Mouse (Mus musculus): ENCODE data around the gene Eva1c.

Eva1c gene

GRCm38 (mm10) chr16:90826457-90826856 is at the start of gene Eva1c:
Gene Eva1c (plus strand): TSS chr16:90826719.
- no peak for DNase-seq (ENCODE audit: low read depth, low spot score)

GRCm38 (mm10) chr16:90779783-90780182 is 46.7 kb upstream of the Eva1c start:
- DNase-seq (ENCODE audit: low read depth, low spot score), result peak; percentile 10

- no peak for DNase-seq (ENCODE audit: low read depth, low spot score)
These were observed 43.2 kb upstream of the Eva1c start for GRCm38 (mm10) chr16:90783302-90783701.

GRCm38 (mm10) chr16:90785257-90785656 is 41.3 kb upstream of the Eva1c start:
- DNase-seq (ENCODE audit: low read depth, low spot score), result peak; percentile 45

- no peak for DNase-seq (ENCODE audit: low read depth, low spot score)
These were observed 37.9 kb upstream of the Eva1c start for GRCm38 (mm10) chr16:90788580-90788979.

- no peak for DNase-seq (ENCODE audit: low read depth, low spot score)
These were observed 35.6 kb upstream of the Eva1c start for GRCm38 (mm10) chr16:90790946-90791345.

GRCm38 (mm10) chr16:90792066-90792465 is 34.5 kb upstream of the Eva1c start:
- peak; percentile 77 for DNase-seq (ENCODE audit: low read depth, low spot score)

GRCm38 (mm10) chr16:90792500-90792899 is 34.0 kb upstream of the Eva1c start:
- DNase-seq (ENCODE audit: low read depth, low spot score), result no peak

- no peak for DNase-seq (ENCODE audit: low read depth, low spot score)
These were observed 31.8 kb upstream of the Eva1c start for GRCm38 (mm10) chr16:90794708-90795107.

GRCm38 (mm10) chr16:90798446-90798845 is 28.1 kb upstream of the Eva1c start:
- no peak for DNase-seq (ENCODE audit: low read depth, low spot score)

GRCm38 (mm10) chr16:90798848-90799247 is 27.7 kb upstream of the Eva1c start:
- no peak for DNase-seq (ENCODE audit: low read depth, low spot score)

GRCm38 (mm10) chr16:90799840-90800239 is 26.7 kb upstream of the Eva1c start:
- no peak for DNase-seq (ENCODE audit: low read depth, low spot score)

- peak; percentile 43 for DNase-seq (ENCODE audit: low read depth, low spot score)
These were observed 25.3 kb upstream of the Eva1c start for GRCm38 (mm10) chr16:90801251-90801650.

- DNase-seq (ENCODE audit: low read depth, low spot score), result peak; percentile 49
These were observed 24.6 kb upstream of the Eva1c start for GRCm38 (mm10) chr16:90801928-90802327.

- DNase-seq (ENCODE audit: low read depth, low spot score), result no peak
These were observed 22.1 kb upstream of the Eva1c start for GRCm38 (mm10) chr16:90804466-90804865.

GRCm38 (mm10) chr16:90809975-90810715 is 16.4 kb upstream of the Eva1c start, which contains the start of gene Urb1:
Gene Urb1 (minus strand): TSS chr16:90810413.
- DNase-seq (ENCODE audit: low read depth, low spot score), result peak; percentile 98

- DNase-seq (ENCODE audit: low read depth, low spot score), result no peak
These were observed 15.7 kb upstream of the Eva1c start for GRCm38 (mm10) chr16:90810716-90811256.

- no peak for DNase-seq (ENCODE audit: low read depth, low spot score)
These were observed 14.4 kb upstream of the Eva1c start for GRCm38 (mm10) chr16:90812086-90812485.

- no peak for DNase-seq (ENCODE audit: low read depth, low spot score)
These were observed 6.2 kb upstream of the Eva1c start for GRCm38 (mm10) chr16:90820326-90820725.

- no peak for DNase-seq (ENCODE audit: low read depth, low spot score)
These were observed 5.3 kb upstream of the Eva1c start for GRCm38 (mm10) chr16:90821046-90821697.

- DNase-seq (ENCODE audit: low read depth, low spot score), result no peak
These were observed 4.1 kb upstream of the Eva1c start for GRCm38 (mm10) chr16:90822284-90822935.

GRCm38 (mm10) chr16:90822981-90823380 is 3.5 kb upstream of the Eva1c start:
- DNase-seq (ENCODE audit: low read depth, low spot score), result peak; percentile 58
